Mouse (Mus musculus): ENCODE measurements at regions not wholly inside any gene's neighbourhood (a gene's known extent, or its start where the extent isn't known, plus 50 kb on each side); places are given as distances from the start of the nearest gene placed in this dataset.
A peak's percentile ranks its signal among the peaks of the same experiment; 100 is the strongest.

GRCm38 (mm10) chr12:16062689-16063088, 246.0 kb upstream of the Trib2 start:
- no peak for DNase-seq (ENCODE audit: low spot score)

GRCm38 (mm10) chr12:16060461-16060860, 243.7 kb upstream of the Trib2 start:
- no peak for DNase-seq (ENCODE audit: low spot score)

- DNase-seq (ENCODE audit: low spot score) = no peak
Measured at GRCm38 (mm10) chr12:16058255-16058654, 241.5 kb upstream of the Trib2 start.

- DNase-seq (ENCODE audit: low spot score) = no peak
Measured at GRCm38 (mm10) chr12:16056831-16057230, 240.1 kb upstream of the Trib2 start.

- DNase-seq (ENCODE audit: low spot score) = no peak
Measured at GRCm38 (mm10) chr12:16056216-16056615, 239.5 kb upstream of the Trib2 start.

- DNase-seq (ENCODE audit: low spot score) = no peak
Measured at GRCm38 (mm10) chr12:16054591-16054990, 237.9 kb upstream of the Trib2 start.

- no peak for DNase-seq (ENCODE audit: low spot score)
Measured at GRCm38 (mm10) chr12:16053735-16054134, 237.0 kb upstream of the Trib2 start.

GRCm38 (mm10) chr12:16052998-16053397, 236.3 kb upstream of the Trib2 start:
- no peak for DNase-seq (ENCODE audit: low spot score)

GRCm38 (mm10) chr12:16052353-16052752, 235.6 kb upstream of the Trib2 start:
- no peak for DNase-seq (ENCODE audit: low spot score)

- no peak for DNase-seq (ENCODE audit: low spot score)
Measured at GRCm38 (mm10) chr12:16051439-16051838, 234.7 kb upstream of the Trib2 start.

GRCm38 (mm10) chr12:16049545-16049944, 232.8 kb upstream of the Trib2 start:
- peak; percentile 33 for DNase-seq (ENCODE audit: low spot score)

- no peak for DNase-seq (ENCODE audit: low spot score)
Measured at GRCm38 (mm10) chr12:16046643-16047042, 229.9 kb upstream of the Trib2 start.

GRCm38 (mm10) chr12:16045791-16046494, 229.2 kb upstream of the Trib2 start:
- no peak for DNase-seq (ENCODE audit: low spot score)

GRCm38 (mm10) chr12:16043466-16044214, 226.9 kb upstream of the Trib2 start:
- DNase-seq (ENCODE audit: low spot score) = no peak

- DNase-seq (ENCODE audit: low spot score) = no peak
Measured at GRCm38 (mm10) chr12:16042362-16042761, 225.6 kb upstream of the Trib2 start.

- DNase-seq (ENCODE audit: low spot score) = no peak
Measured at GRCm38 (mm10) chr12:16041129-16041528, 224.4 kb upstream of the Trib2 start.

- DNase-seq (ENCODE audit: low spot score) = no peak
Measured at GRCm38 (mm10) chr12:16035551-16035950, 218.8 kb upstream of the Trib2 start.

- no peak for DNase-seq (ENCODE audit: low spot score)
Measured at GRCm38 (mm10) chr12:16034691-16035515, 218.2 kb upstream of the Trib2 start.

GRCm38 (mm10) chr12:16026654-16027053, 209.9 kb upstream of the Trib2 start:
- DNase-seq (ENCODE audit: low spot score) = no peak

- DNase-seq (ENCODE audit: low spot score) = no peak
Measured at GRCm38 (mm10) chr12:16023273-16023672, 206.6 kb upstream of the Trib2 start.

- no peak for DNase-seq (ENCODE audit: low spot score)
Measured at GRCm38 (mm10) chr12:16021202-16021821, 204.6 kb upstream of the Trib2 start.

- DNase-seq (ENCODE audit: low spot score) = no peak
Measured at GRCm38 (mm10) chr12:16018237-16018636, 201.5 kb upstream of the Trib2 start.

Data from spleen, adult 12 weeks (tissue).